Mouse (Mus musculus): ENCODE results near the gene Eln.

DNA sequence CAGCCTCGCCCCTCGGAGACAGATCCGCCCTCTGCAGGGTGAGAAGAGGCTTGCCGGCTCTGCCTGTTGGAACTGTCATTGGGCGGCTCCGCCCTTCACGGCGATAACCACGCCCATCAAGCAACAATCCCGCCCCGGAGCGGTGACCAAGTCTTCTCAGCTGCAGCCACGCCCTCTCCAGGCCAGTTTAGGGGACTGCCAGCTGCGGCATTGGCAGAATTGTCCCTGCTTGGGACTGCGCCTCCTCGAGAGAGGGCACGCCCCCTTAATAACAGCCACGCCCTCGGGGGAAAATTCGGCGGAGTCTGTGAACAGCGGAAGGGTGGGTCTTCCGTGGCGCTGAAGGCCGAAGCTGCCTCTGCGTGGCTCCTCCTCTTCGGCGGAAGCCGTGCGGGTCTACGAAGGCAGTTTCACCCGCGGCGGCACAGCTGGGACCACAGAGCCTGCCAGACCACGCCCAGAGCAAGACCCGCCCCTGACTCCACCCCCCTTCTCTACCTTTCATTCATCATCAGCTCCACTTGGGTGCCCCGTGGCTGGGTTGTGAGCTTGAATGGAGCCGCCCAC lies 58.3 kb downstream of the Eln start:
- TF ChIP-seq EP300 (IDR thresholded peaks at IDR 0.05; ENCODE audit: low read length) (no peak), CTCF (conservative IDR thresholded peaks at IDR 0.05 in 1 of 2, IDR thresholded peaks at IDR 0.05 in 1 of 2; ENCODE audit: low read depth in 2 of 2, low read length in 2 of 2) (peak in 1 of 2 experiments; percentile 59; a peak in 2 of 4 replicates), UBTF (IDR thresholded peaks at IDR 0.05; ENCODE audit: low read depth, low read length) (no peak), POLR2A (IDR thresholded peaks at IDR 0.05; ENCODE audit: low read depth, low read length) (peak; percentile 24), POLR2AphosphoS2 (IDR thresholded peaks at IDR 0.05; ENCODE audit: low read depth, low read length) (no peak)

All from CH12.LX (cell line).